Mouse (Mus musculus) heart, embryonic 11.5 days (tissue): Measurements from ENCODE around the gene Ywhah. TPM values are rescaled to one million over a fixed set of nuclear protein-coding genes. Genes with fewer than 3 reads are reported as not detected.
A peak's percentile ranks its signal among the peaks of the same experiment; 100 is the strongest.

Source experiments
- ATAC-seq: fragments of 200-750 bp; cut with Nextera tagmentation; replicated peaks from 2 replicates; pipeline ENCODE4 v1.8.0; 2017; ENCODE audit warnings: moderate library complexity; ENCODE audit not compliant: insufficient number of reproducible peaks, low FRiP score, low TSS enrichment
- H3K27ac ChIP-seq: fragments of 300-500 bp; sonication (generic); 2 replicates; pipeline ENCODE4 v1.5.1; 2014; ENCODE audit warnings: mild to moderate bottlenecking, low read depth, low read length
- H3K27me3 ChIP-seq: fragments of 300-500 bp; sonication (generic); 2 replicates; pipeline ENCODE4 v1.6.1; 2014; ENCODE audit warnings: mild to moderate bottlenecking, low read length, mixed read lengths; ENCODE audit not compliant: control insufficient read depth, insufficient read depth
- H3K36me3 ChIP-seq: fragments of 300-500 bp; sonication (generic); 2 replicates; pipeline ENCODE4 v1.6.1; 2014; ENCODE audit warnings: mild to moderate bottlenecking, low read length, moderate library complexity, mixed read lengths; ENCODE audit not compliant: control insufficient read depth, insufficient read depth
- H3K4me1 ChIP-seq: fragments of 300-500 bp; sonication (generic); 2 replicates; pipeline ENCODE4 v1.6.1; 2014; ENCODE audit warnings: low read length; ENCODE audit not compliant: control insufficient read depth, insufficient read depth
- H3K4me2 ChIP-seq: fragments of 300-500 bp; sonication (generic); 2 replicates; pipeline ENCODE4 v1.6.1; 2014; ENCODE audit warnings: mild to moderate bottlenecking, moderate library complexity
- H3K4me3 ChIP-seq: fragments of 300-500 bp; sonication (generic); 2 replicates; pipeline ENCODE4 v1.5.1; 2014; ENCODE audit warnings: low read depth, low read length
- H3K9ac ChIP-seq: fragments of 300-500 bp; sonication (generic); 2 replicates; pipeline ENCODE4 v1.6.1; 2014; ENCODE audit warnings: mild to moderate bottlenecking, low read depth, low read length, moderate library complexity
- H3K9me3 ChIP-seq: fragments of 300-500 bp; sonication (generic); replicated peaks from 2 replicates; pipeline ENCODE4 v1.6.1; 2016; ENCODE audit warnings: low read length; ENCODE audit not compliant: control insufficient read depth
- WGBS: fragments of 180-500 bp; shearing (Covaris S2); extraction: QIAGEN DNeasy Blood & Tissue Kit; methylation state at CpG from one replicate; pipeline ENCODE4 v1.1.7; 2014; ENCODE audit not compliant: insufficient replicate concordance; 5-methylcytosine and 5-hydroxymethylcytosine counted together
- polyA plus RNA-seq: library from polyadenylated mRNA; unstranded; fragments of >200 nt; fragmentation: Nextera tagmentation; extraction: Ambion mirVana; gene quantifications from 2 replicates; pipeline ENCODE4 v1.2.1, GENCODE M21; 2014

The Ywhah gene
- polyA plus RNA-seq = 449 and 491 TPM in 2 replicates

DNA sequence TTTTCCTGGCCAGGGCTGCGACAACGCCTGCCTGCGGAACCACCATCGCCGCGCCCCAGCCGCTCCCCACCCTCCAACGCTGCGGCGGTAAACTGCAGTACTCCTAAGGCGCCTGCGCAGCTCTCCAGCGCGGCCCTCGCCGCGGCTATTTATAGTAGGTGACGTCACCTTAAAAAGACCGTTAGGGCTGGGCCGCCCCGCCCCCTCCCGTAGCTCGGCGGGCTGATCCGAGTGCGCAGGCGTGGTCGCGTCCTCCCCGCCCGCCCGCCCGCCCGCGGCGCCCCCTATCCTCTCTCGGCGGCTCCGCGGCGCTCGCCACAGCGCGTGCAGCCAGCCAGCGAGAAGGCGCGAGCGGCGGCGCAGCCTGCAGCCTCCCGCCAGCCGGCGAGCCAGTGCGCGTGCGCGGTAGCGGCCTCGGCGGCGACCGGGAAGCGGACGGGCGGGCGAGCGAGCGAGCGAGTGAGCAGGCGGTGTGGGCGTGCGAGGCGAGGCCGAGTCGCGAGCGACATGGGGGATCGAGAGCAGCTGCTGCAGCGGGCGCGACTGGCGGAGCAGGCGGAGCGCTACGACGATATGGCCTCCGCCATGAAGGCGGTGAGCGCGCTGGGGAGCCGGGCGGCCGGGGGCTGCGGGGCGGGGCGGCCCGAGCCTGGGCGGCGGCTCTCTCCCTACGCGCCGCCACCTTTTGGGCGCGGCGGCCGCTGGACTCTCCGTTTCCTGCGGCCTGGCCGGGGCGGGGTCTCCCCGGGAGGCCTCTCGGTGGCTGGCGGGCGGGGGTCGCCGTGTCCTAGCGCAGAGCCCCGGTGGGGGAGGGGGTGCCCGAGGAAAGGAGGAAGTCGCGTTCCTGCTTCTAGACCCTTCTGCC lies at the start of gene Ywhah:
Gene Ywhah, plus strand, starts transcription at position 256 of the 865 bp plus-strand sequence.
- no peaks in the 10 kb centered on the region; the same call in 1 of the 2 replicates for H3K36me3 ChIP-seq
- H3K27me3 ChIP-seq = no peaks in the 10 kb centered on the region
- no peaks in the 10 kb centered on the region for H3K9me3 ChIP-seq
- H3K4me1 ChIP-seq = peaks cover 32% of the 10 kb centered on the region
- peak within 1 kb of the TSS; percentile 85 for H3K4me2 ChIP-seq
- H3K4me3 ChIP-seq = peak within 1 kb of the TSS; percentile 80
- peak within 1 kb of the TSS; percentile 99 for H3K27ac ChIP-seq
- ATAC-seq = peak; percentile 95
- under 1% methylated on average over 85 of the region's 121 CpGs for WGBS
- H3K9ac ChIP-seq = peak within 1 kb of the TSS; percentile 92

GRCm38 (mm10) chr5:32976541-32976940 lies 42.1 kb upstream of the Ywhah start:
- WGBS = 76% methylated on average over 4 of the region's 4 CpGs
- no peak for ATAC-seq
- no peaks in the 10 kb centered on the region for H3K27me3 ChIP-seq

GRCm38 (mm10) chr5:32977179-32977578 lies 41.4 kb upstream of the Ywhah start:
- Histone ChIP-seq H3K9me3 (no peaks in the 10 kb centered on the region), H3K36me3 (peaks cover 4% of the 10 kb centered on the region; the same call in 1 of the 2 replicates), H3K4me3 (no peak overlapping the region), H3K4me1 (no peaks in the 10 kb centered on the region; the same call in 1 of the 2 replicates), H3K9ac (no peak overlapping the region), H3K27ac (no peak overlapping the region), H3K27me3 (no peaks in the 10 kb centered on the region), H3K4me2 (no peak overlapping the region)
- ATAC-seq = no peak

More at GRCm38 (mm10) chr5:32976541-32976940, 42.1 kb upstream of the Ywhah start:
- no peak overlapping the region for H3K27ac ChIP-seq
- H3K36me3 ChIP-seq = peaks cover 4% of the 10 kb centered on the region; the same call in 1 of the 2 replicates
- no peak overlapping the region for H3K4me2 ChIP-seq
- no peaks in the 10 kb centered on the region for H3K4me1 ChIP-seq
- H3K9ac ChIP-seq = no peak overlapping the region
- no peaks in the 10 kb centered on the region for H3K9me3 ChIP-seq
- H3K4me3 ChIP-seq = no peak overlapping the region

DNA sequence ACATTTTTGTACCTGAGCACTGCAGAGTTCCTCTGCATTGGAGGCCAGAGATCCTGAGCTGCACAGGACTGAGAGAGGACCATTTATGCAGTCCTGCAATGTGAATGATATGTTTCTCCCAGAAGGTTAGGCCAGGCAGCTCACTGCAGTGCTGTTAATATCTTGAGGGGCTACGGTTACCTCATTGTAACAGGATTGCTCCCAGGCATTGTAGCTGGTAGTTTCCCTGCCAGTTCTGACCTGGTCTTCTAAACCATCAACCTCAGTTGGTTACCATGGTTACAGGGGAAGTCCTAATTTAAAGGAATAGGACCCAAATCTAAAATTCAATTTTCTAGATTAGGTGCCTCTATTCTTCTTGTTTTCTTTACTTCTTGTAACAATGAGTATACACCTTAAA lies 33.2 kb upstream of the Ywhah start:
- no peak overlapping the region for H3K4me2 ChIP-seq
- peaks cover 26% of the 10 kb centered on the region for H3K36me3 ChIP-seq
- no peaks in the 10 kb centered on the region for H3K27me3 ChIP-seq
- no peak overlapping the region for H3K4me3 ChIP-seq
- no peak overlapping the region for H3K27ac ChIP-seq
- 93% methylated on average over 1 of the region's 1 CpGs for WGBS
- no peak for ATAC-seq
- H3K4me1 ChIP-seq = peaks cover 21% of the 10 kb centered on the region
- no peaks in the 10 kb centered on the region for H3K9me3 ChIP-seq
- no peak overlapping the region for H3K9ac ChIP-seq

GRCm38 (mm10) chr5:32987873-32988272 lies 30.7 kb upstream of the Ywhah start:
- no peak overlapping the region for H3K4me2 ChIP-seq
- H3K27ac ChIP-seq = no peak overlapping the region
- H3K36me3 ChIP-seq = peaks cover 21% of the 10 kb centered on the region

DNA sequence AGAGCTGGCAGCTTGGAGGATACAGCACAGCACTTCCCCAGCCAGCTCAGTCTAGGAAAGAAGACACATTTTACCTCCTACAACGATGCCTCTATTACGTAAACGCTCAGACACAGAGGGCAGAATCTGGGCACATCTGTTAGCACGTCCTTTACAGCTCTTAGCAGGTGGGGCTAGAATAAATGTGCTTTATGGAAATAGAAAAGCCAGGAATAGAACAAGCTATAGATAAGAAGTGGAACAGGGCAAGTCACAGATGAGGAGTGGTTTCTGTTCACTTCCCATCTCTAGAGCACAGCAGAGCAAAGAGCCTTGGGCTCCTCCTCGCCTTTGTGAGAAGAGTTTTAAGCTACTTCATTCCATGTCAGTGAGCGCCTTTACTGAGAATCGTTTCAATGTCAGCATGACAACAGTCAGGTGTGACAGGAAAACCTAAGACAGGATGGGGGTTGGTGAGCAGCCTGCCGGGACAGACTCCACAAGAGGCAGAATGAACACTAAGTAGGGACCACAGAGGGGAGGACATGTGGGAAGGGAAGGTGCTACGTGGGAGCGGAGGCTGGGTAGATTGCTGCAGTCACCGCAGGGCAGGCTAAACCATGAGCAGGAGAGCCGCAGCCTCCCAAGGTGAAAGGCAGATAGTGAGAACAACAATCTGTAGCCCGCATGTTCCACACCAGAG lies 28.5 kb upstream of the Ywhah start:
- Histone ChIP-seq H3K9ac (no peak overlapping the region), H3K27ac (peak overlapping the region; percentile 86), H3K9me3 (no peaks in the 10 kb centered on the region), H3K4me1 (peaks cover 37% of the 10 kb centered on the region), H3K4me2 (peak overlapping the region; percentile 48), H3K27me3 (no peaks in the 10 kb centered on the region), H3K36me3 (peaks cover 7% of the 10 kb centered on the region; the same call in 1 of the 2 replicates), H3K4me3 (no peak overlapping the region)
- WGBS = 37% methylated on average over 13 of the region's 13 CpGs
- ATAC-seq = peak; percentile 35; the same call in 1 of the 2 replicates

More at GRCm38 (mm10) chr5:32987873-32988272, 30.7 kb upstream of the Ywhah start:
- 71% methylated on average over 1 of the region's 1 CpGs for WGBS
- peaks cover 37% of the 10 kb centered on the region for H3K4me1 ChIP-seq
- H3K4me3 ChIP-seq = no peak overlapping the region
- no peaks in the 10 kb centered on the region for H3K9me3 ChIP-seq
- H3K27me3 ChIP-seq = no peaks in the 10 kb centered on the region
- ATAC-seq = no peak
- H3K9ac ChIP-seq = no peak overlapping the region

GRCm38 (mm10) chr5:32991152-32991551 lies 27.5 kb upstream of the Ywhah start:
- Histone ChIP-seq H3K9ac (0 out of 2 replicates have a peak overlapping the region, but pooled peaks have one; percentile 22), H3K4me1 (peaks cover 37% of the 10 kb centered on the region), H3K27ac (peak overlapping the region; percentile 86), H3K4me2 (peak overlapping the region; percentile 48; the same call in 1 of the 2 replicates), H3K27me3 (no peaks in the 10 kb centered on the region), H3K9me3 (no peaks in the 10 kb centered on the region), H3K36me3 (peaks cover 7% of the 10 kb centered on the region; the same call in 1 of the 2 replicates), H3K4me3 (no peak overlapping the region)
- ATAC-seq = peak; percentile 47; the same call in 1 of the 2 replicates
- 38% methylated on average over 8 of the region's 8 CpGs for WGBS

GRCm38 (mm10) chr5:32994471-32994870 lies 24.1 kb upstream of the Ywhah start:
- no peak overlapping the region for H3K4me3 ChIP-seq
- no peak overlapping the region for H3K9ac ChIP-seq
- no peaks in the 10 kb centered on the region for H3K36me3 ChIP-seq
- ATAC-seq = no peak
- H3K4me2 ChIP-seq = no peak overlapping the region
- no peaks in the 10 kb centered on the region for H3K9me3 ChIP-seq
- peaks cover 24% of the 10 kb centered on the region for H3K4me1 ChIP-seq
- WGBS = 54% methylated on average over 2 of the region's 2 CpGs
- no peaks in the 10 kb centered on the region; the same call in 1 of the 2 replicates for H3K27me3 ChIP-seq
- no peak overlapping the region for H3K27ac ChIP-seq
